Mouse (Mus musculus) kidney, embryonic 16.5 days (tissue): ENCODE measurements around the gene Pus10. TPM values are rescaled to one million over a fixed set of nuclear protein-coding genes. Genes with fewer than 3 reads are reported as not detected.

Experiments
- ATAC-seq: fragments of 200-750 bp; cut with Nextera tagmentation; 2 replicates; pipeline ENCODE4 v1.8.0; 2017; ENCODE audit warnings: moderate TSS enrichment; ENCODE audit not compliant: low FRiP score, low TSS enrichment
- H3K27ac ChIP-seq: fragments of 300-500 bp; sonication (generic); 2 replicates; pipeline ENCODE4 v1.5.1; 2014; ENCODE audit warnings: low read length
- H3K27me3 ChIP-seq: fragments of 300-500 bp; sonication (generic); 2 replicates; pipeline ENCODE4 v1.6.1; 2014; ENCODE audit warnings: low read length, control low read depth, mixed read lengths; ENCODE audit not compliant: insufficient read depth
- H3K36me3 ChIP-seq: fragments of 300-500 bp; sonication (generic); 2 replicates; pipeline ENCODE4 v1.6.1; 2014; ENCODE audit warnings: low read length, control low read depth, mixed read lengths; ENCODE audit not compliant: insufficient read depth
- H3K4me1 ChIP-seq: fragments of 300-500 bp; sonication (generic); 2 replicates; pipeline ENCODE4 v1.6.1; 2014; ENCODE audit warnings: low read length, control low read depth, mixed read lengths; ENCODE audit not compliant: insufficient read depth
- H3K4me2 ChIP-seq: fragments of 300-500 bp; sonication (generic); replicated peaks from 2 replicates; pipeline ENCODE4 v1.6.1; 2014; ENCODE audit warnings: low read depth, low read length
- H3K4me3 ChIP-seq: fragments of 300-500 bp; sonication (generic); 2 replicates; pipeline ENCODE4 v1.5.1; 2014; ENCODE audit warnings: mild to moderate bottlenecking, low read length
- H3K9ac ChIP-seq: fragments of 300-500 bp; sonication (generic); replicated peaks from 2 replicates; pipeline ENCODE4 v1.6.1; 2014; ENCODE audit warnings: low read length
- H3K9me3 ChIP-seq: fragments of 300-500 bp; sonication (generic); 2 replicates; pipeline ENCODE4 v1.6.1; 2016; ENCODE audit warnings: low read length, control low read depth
- WGBS: fragments of 180-500 bp; shearing (Covaris S2); extraction: QIAGEN DNeasy Blood & Tissue Kit; methylation state at CpG from one replicate; pipeline ENCODE4 v1.1.7; 2014; 5-methylcytosine and 5-hydroxymethylcytosine counted together
- polyA plus RNA-seq: library from polyadenylated mRNA; unstranded; fragments of >200 nt; fragmentation: Nextera tagmentation; extraction: Ambion mirVana; gene quantifications from 2 replicates; pipeline ENCODE4 v1.2.1, GENCODE M21; 2015

Pus10 gene
- polyA plus RNA-seq, 1 experiment from 2014 or later, result 21.2 TPM

GRCm38 (mm10) chr11:23722326-23722725 lies 56.9 kb downstream of the Pus10 start:
- Histone ChIP-seq H3K27me3 (no peaks in the 10 kb centered on the region), H3K4me2 (no peak overlapping the region), H3K27ac (no peak overlapping the region), H3K9me3 (no peaks in the 10 kb centered on the region), H3K4me3 (no peak overlapping the region), H3K9ac (no peak overlapping the region), H3K4me1 (no peaks in the 10 kb centered on the region), H3K36me3 (peaks cover 52% of the 10 kb centered on the region)
- 22% methylated on average over 2 of the region's 2 CpGs for WGBS
- ATAC-seq, result no peak

- Histone ChIP-seq H3K9ac (no peak overlapping the region), H3K36me3 (peaks cover 36% of the 10 kb centered on the region), H3K9me3 (no peaks in the 10 kb centered on the region), H3K27ac (no peak overlapping the region), H3K4me2 (no peak overlapping the region), H3K27me3 (no peaks in the 10 kb centered on the region), H3K4me1 (no peaks in the 10 kb centered on the region), H3K4me3 (no peak overlapping the region)
- 92% methylated on average over 2 of the region's 2 CpGs for WGBS
- ATAC-seq, result no peak
Measured at GRCm38 (mm10) chr11:23725850-23726249, 60.4 kb downstream of the Pus10 start.

DNA sequence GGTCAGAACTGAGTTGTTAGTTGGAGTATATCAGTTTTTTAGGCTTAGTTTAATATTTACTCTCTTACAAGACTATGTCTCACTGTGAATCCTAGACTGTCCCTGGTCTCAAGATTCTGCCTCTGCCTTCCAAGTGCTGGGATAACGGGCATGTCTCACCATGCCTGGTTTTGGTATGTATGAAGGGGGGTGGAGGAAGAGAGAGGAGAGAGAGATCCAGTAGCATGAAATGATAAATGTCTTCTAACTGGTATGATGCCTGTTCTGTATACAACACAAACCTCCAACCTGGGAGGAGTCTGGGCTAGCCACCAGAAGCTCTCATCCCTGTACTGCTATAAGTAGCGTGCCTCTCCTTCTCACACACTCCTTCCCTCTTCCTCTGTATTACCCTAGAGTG lies 61.0 kb downstream of the Pus10 start:
- Histone ChIP-seq H3K9me3 (no peaks in the 10 kb centered on the region), H3K4me3 (no peak overlapping the region), H3K36me3 (peaks cover 33% of the 10 kb centered on the region), H3K27ac (no peak overlapping the region), H3K4me1 (no peaks in the 10 kb centered on the region), H3K4me2 (no peak overlapping the region), H3K27me3 (no peaks in the 10 kb centered on the region), H3K9ac (no peak overlapping the region)
- WGBS, result 85% methylated on average over 2 of the region's 2 CpGs
- no peak for ATAC-seq

GRCm38 (mm10) chr11:23728186-23728585 lies 62.7 kb downstream of the Pus10 start:
- Histone ChIP-seq H3K9me3 (no peaks in the 10 kb centered on the region), H3K27ac (no peak overlapping the region), H3K4me3 (no peak overlapping the region), H3K4me1 (no peaks in the 10 kb centered on the region), H3K4me2 (no peak overlapping the region), H3K9ac (no peak overlapping the region), H3K36me3 (peaks cover 24% of the 10 kb centered on the region), H3K27me3 (no peaks in the 10 kb centered on the region)
- ATAC-seq, result no peak
- WGBS, result 91% methylated on average over 2 of the region's 2 CpGs

DNA sequence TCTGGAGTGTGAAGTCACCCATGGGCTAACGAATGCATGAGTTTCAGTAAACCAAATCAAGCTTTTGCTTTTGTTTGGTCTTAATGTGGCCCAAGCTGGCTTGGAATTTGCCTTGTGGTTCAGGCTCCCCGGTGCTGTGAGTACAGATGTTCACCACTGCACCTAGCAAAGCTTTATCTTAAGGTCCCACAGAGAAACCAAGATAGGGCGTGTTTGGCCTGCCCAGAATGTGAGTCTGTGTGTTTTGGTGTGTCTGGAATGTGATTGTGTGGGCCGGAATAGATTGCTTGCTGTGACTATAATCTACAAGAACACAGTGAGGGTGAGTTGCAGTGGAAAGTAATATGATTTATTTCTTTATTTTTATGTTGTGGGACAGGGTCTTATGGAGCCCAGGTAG lies 64.6 kb downstream of the Pus10 start:
- Histone ChIP-seq H3K4me1 (no peaks in the 10 kb centered on the region), H3K4me2 (no peak overlapping the region), H3K36me3 (peaks cover 24% of the 10 kb centered on the region), H3K9ac (no peak overlapping the region), H3K27ac (no peak overlapping the region), H3K4me3 (no peak overlapping the region), H3K27me3 (no peaks in the 10 kb centered on the region), H3K9me3 (no peaks in the 10 kb centered on the region)
- 92% methylated on average over 4 of the region's 4 CpGs for WGBS
- no peak for ATAC-seq

GRCm38 (mm10) chr11:23732840-23733239 lies 67.4 kb downstream of the Pus10 start:
- H3K4me3 ChIP-seq, result no peak overlapping the region
- no peak overlapping the region for H3K4me2 ChIP-seq
- no peak overlapping the region for H3K9ac ChIP-seq
- no peaks in the 10 kb centered on the region for H3K4me1 ChIP-seq
- ATAC-seq, result no peak
- 73% methylated on average over 1 of the region's 1 CpGs for WGBS
- H3K9me3 ChIP-seq, result no peaks in the 10 kb centered on the region
- H3K27ac ChIP-seq, result no peak overlapping the region
- H3K36me3 ChIP-seq, result peaks cover 7% of the 10 kb centered on the region
- no peaks in the 10 kb centered on the region for H3K27me3 ChIP-seq

DNA sequence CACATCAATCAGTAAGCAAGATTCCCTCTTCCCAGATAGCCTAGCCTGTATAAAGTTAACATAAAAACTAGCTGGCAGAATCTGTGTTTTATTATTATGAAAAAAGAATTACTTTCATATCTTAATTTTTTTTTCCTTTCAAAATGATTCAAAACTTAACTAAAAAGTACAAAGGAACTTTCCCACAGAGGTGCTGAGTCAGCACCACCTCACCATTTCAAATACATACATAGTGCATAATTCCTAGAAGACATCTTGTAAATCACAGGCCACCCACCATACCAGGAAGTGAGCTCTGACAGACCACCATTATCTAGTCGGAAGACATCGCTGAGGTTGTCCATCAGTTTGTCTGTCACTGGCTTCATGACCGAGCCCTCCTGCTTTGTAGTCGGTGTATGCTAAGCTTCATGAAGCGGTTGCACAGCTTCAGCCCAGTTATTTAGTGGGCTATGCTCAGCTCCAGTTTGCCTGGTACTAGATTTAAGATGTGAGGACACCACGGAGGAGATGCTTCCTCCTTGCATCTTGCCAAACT lies 69.3 kb downstream of the Pus10 start:
- H3K36me3 ChIP-seq, result 0 out of 2 replicates have a peak, but pooled peaks cover 4% of the 10 kb centered on the region
- 90% methylated on average over 6 of the region's 6 CpGs for WGBS
- H3K9me3 ChIP-seq, result no peaks in the 10 kb centered on the region
- no peaks in the 10 kb centered on the region for H3K4me1 ChIP-seq
- ATAC-seq, result no peak
- H3K4me3 ChIP-seq, result no peak overlapping the region
- H3K27ac ChIP-seq, result no peak overlapping the region
- H3K9ac ChIP-seq, result no peak overlapping the region
- H3K27me3 ChIP-seq, result no peaks in the 10 kb centered on the region
- no peak overlapping the region for H3K4me2 ChIP-seq

DNA sequence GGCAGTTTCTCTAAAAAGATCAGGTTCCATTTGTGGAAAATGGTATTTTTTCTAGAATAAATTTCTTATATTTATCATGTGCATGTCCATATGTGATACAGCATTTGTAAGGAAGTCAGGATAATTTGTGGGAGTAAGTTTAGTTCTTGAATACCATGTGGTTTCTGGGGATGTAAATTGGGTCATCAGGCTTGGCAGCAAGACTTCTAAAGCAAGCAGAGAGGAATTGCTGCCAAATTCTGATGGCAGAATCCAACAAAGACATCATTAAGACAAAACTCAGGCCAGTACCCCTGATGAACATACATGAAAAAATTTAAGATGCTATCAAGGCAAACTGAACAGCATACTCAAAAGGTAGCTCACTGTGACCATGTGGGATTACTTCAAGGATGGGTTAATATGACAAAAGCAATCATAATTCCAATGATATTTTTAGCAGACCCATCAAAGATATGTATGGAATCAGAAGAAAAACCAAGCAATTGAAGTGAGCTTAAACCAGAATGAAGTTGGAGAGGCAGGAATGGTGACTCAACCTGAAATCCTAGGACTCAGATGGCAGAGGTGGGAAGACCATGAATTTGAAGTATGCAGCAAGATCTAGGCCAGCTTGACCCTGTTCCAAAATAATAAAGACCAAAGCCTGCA lies 70.5 kb downstream of the Pus10 start:
- no peak overlapping the region for H3K27ac ChIP-seq
- no peaks in the 10 kb centered on the region for H3K27me3 ChIP-seq
- H3K36me3 ChIP-seq, result 0 out of 2 replicates have a peak, but pooled peaks cover 4% of the 10 kb centered on the region
- H3K4me2 ChIP-seq, result no peak overlapping the region
- no peak for ATAC-seq
- no peaks in the 10 kb centered on the region for H3K4me1 ChIP-seq
- no peaks in the 10 kb centered on the region for H3K9me3 ChIP-seq
- no peak overlapping the region for H3K9ac ChIP-seq
- H3K4me3 ChIP-seq, result no peak overlapping the region

DNA sequence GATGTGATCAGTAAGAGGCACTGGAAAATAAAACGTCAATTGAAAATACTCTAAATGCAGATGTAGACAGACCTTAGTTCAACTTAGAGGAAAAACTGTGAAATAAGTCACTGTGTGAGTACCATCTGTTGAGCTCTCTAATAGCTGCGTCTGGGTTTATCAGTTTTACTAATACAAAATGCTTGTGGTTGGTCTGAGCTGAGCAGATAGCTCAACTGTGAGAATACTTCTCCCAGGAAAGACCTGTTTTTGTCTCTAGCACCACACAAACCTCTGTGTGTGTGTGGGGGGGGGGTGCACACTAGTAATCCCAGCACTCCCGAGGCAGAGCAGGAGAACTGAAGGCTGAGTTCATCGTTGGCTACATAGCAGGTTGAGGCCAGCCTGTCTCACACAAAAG lies 75.4 kb downstream of the Pus10 start:
- H3K36me3 ChIP-seq, result no peaks in the 10 kb centered on the region
- ATAC-seq, result no peak
- WGBS, result 83% methylated on average over 4 of the region's 4 CpGs

GRCm38 (mm10) chr11:23741386-23741785 lies 75.9 kb downstream of the Pus10 start:
- Histone ChIP-seq H3K4me1 (no peaks in the 10 kb centered on the region), H3K4me2 (no peak overlapping the region), H3K36me3 (no peaks in the 10 kb centered on the region), H3K27me3 (no peaks in the 10 kb centered on the region), H3K27ac (no peak overlapping the region), H3K9ac (no peak overlapping the region), H3K9me3 (no peaks in the 10 kb centered on the region), H3K4me3 (no peak overlapping the region)
- no peak for ATAC-seq
- WGBS, result 95% methylated on average over 7 of the region's 7 CpGs

More for the DNA sequence above, 75.4 kb downstream of the Pus10 start:
- Histone ChIP-seq H3K27ac (no peak overlapping the region), H3K27me3 (no peaks in the 10 kb centered on the region), H3K9ac (no peak overlapping the region), H3K9me3 (no peaks in the 10 kb centered on the region), H3K4me2 (no peak overlapping the region), H3K4me1 (no peaks in the 10 kb centered on the region), H3K4me3 (no peak overlapping the region)
